Comparison of ENCODE assay signal across 8 mouse cellular contexts in genomic region chr17:28769875-28770421, GRCm38 (mm10). TPM values are rescaled to one million over a fixed set of nuclear protein-coding genes. Genes with fewer than 3 reads are reported as not detected.
DNase-seq lines count a peak whose midpoint lies in the region; ATAC-seq and TF ChIP-seq lines count a peak whose summit lies in the region.

No protein-coding gene starts in this region.

- H3K4me3 ChIP-seq in MEL (ENCODE audit: control insufficient read depth in 1 of 2, insufficient read depth in 1 of 2, low read depth in 2 of 2, low read length in 2 of 2), result peak overlapping the region; percentile 27 to 58; a peak in 3 of 4 replicates
- H3K4me3 ChIP-seq in embryonic fibroblast, embryonic 13.5 days (ENCODE audit: insufficient read depth, low read length), result peak overlapping the region; percentile 40; the same call in 1 of the 2 replicates
- peak overlapping the region; percentile 73 for H3K4me3 ChIP-seq in intestine, embryonic 16.5 days (ENCODE audit: low read length)
- H3K4me3 ChIP-seq in lung, embryonic 16.5 days (ENCODE audit: low read length), result peak overlapping the region; percentile 61
- H3K4me3 ChIP-seq in small intestine, adult 2 months (ENCODE audit: low read depth, low read length), result peak overlapping the region; percentile 93

- no peak overlapping the region for H3K27ac ChIP-seq in MEL (ENCODE audit: control insufficient read depth, low read depth, low read length)
- no peak overlapping the region for H3K27ac ChIP-seq in embryonic fibroblast, embryonic 13.5 days (ENCODE audit: insufficient read depth, low read length)
- H3K27ac ChIP-seq in intestine, embryonic 16.5 days (ENCODE audit: low read length), result peak overlapping the region; percentile 86
- H3K27ac ChIP-seq in lung, embryonic 16.5 days (ENCODE audit: low read length), result peak overlapping the region; percentile 57; the same call in 1 of the 2 replicates
- H3K27ac ChIP-seq in small intestine, adult 2 months (ENCODE audit: insufficient read depth, low read depth, low read length), result peak overlapping the region; percentile 84

- no peaks in the 10 kb centered on the region for H3K36me3 ChIP-seq in MEL (ENCODE audit: control insufficient read depth in 1 of 2, insufficient read depth in 2 of 2, low read length in 2 of 2)
- H3K36me3 ChIP-seq in intestine, embryonic 16.5 days (ENCODE audit: control insufficient read depth, insufficient read depth, low read length), result 0 out of 2 replicates have a peak, but pooled peaks cover 6% of the 10 kb centered on the region
- no peaks in the 10 kb centered on the region for H3K36me3 ChIP-seq in lung, embryonic 16.5 days (ENCODE audit: control insufficient read depth, insufficient read depth, low read length)
- peaks cover 12% of the 10 kb centered on the region for H3K36me3 ChIP-seq in small intestine, adult 2 months (ENCODE audit: control insufficient read depth, insufficient read depth, low read length)

- no peaks in the 10 kb centered on the region for H3K4me1 ChIP-seq in MEL (ENCODE audit: control insufficient read depth in 1 of 2, insufficient read depth in 2 of 2, low read length in 2 of 2)
- no peaks in the 10 kb centered on the region for H3K4me1 ChIP-seq in embryonic fibroblast, embryonic 13.5 days (ENCODE audit: control insufficient read depth, insufficient read depth, low read length)
- H3K4me1 ChIP-seq in intestine, embryonic 16.5 days (ENCODE audit: control insufficient read depth, insufficient read depth, low read length), result peaks cover 18% of the 10 kb centered on the region
- peaks cover 10% of the 10 kb centered on the region for H3K4me1 ChIP-seq in lung, embryonic 16.5 days (replicated peaks; ENCODE audit: control insufficient read depth, insufficient read depth, low read length)
- peaks cover 10% of the 10 kb centered on the region; the same call in 1 of the 2 replicates for H3K4me1 ChIP-seq in small intestine, adult 2 months (ENCODE audit: control insufficient read depth, insufficient read depth, insufficient read length, low read length)

- no peak for TF ChIP-seq RAD21 in MEL (IDR thresholded peaks at IDR 0.05; ENCODE audit: low read depth, low read length)

- H3K9me3 ChIP-seq in MEL (replicated peaks; ENCODE audit: insufficient read depth, low read length), result no peaks in the 10 kb centered on the region
- H3K9me3 ChIP-seq in intestine, embryonic 16.5 days (ENCODE audit: control insufficient read depth, low read length), result no peaks in the 10 kb centered on the region
- H3K9me3 ChIP-seq in lung, embryonic 16.5 days (ENCODE audit: control insufficient read depth, low read length), result peaks cover 2% of the 10 kb centered on the region; the same call in 1 of the 2 replicates

- peak; percentile 42 to 74 for DNase-seq in adrenal gland, adult (ENCODE audit: inconsistent age in 2 of 2, low spot score in 1 of 2)
- DNase-seq in adrenal gland, postnatal 4 days (ENCODE audit: low spot score in 2 of 2), result no peak
- peak; percentile 67 for DNase-seq in MEL (ENCODE audit: low read depth, low spot score)
- no peak for DNase-seq in layer of hippocampus, postnatal 36 days

- TF ChIP-seq EP300 in MEL (IDR thresholded peaks at IDR 0.05; ENCODE audit: low read depth in 1 of 2, low read length in 2 of 2), result no peak

- no peak for TF ChIP-seq CTCF in MEL (IDR thresholded peaks at IDR 0.05 in 2 of 3, conservative IDR thresholded peaks at IDR 0.05 in 1 of 3; ENCODE audit: control insufficient read depth in 1 of 3, insufficient read depth in 1 of 3, low read depth in 2 of 3, low read length in 3 of 3, poor library complexity in 1 of 3, severe bottlenecking in 1 of 3)
- no peak for TF ChIP-seq CTCF in embryonic fibroblast, embryonic 13.5 days (IDR thresholded peaks at IDR 0.05; ENCODE audit: borderline replicate concordance, insufficient read depth, low read length)
- no peak for TF ChIP-seq CTCF in small intestine, adult 2 months (IDR thresholded peaks at IDR 0.05; ENCODE audit: extremely low read depth, insufficient read length, insufficient replicate concordance, low read depth, low read length)

- H3K9ac ChIP-seq in MEL (ENCODE audit: control insufficient read depth, low read depth, low read length, poor library complexity, severe bottlenecking), result peak overlapping the region; percentile 74
- H3K9ac ChIP-seq in intestine, embryonic 16.5 days (ENCODE audit: low read depth, low read length), result peak overlapping the region; percentile 90
- peak overlapping the region; percentile 76 for H3K9ac ChIP-seq in lung, embryonic 16.5 days (ENCODE audit: low read length)

- H3K79me2 ChIP-seq in MEL (ENCODE audit: control insufficient read depth, insufficient read depth, low read length, poor library complexity), result no peaks in the 10 kb centered on the region

- ATAC-seq in intestine, embryonic 16.5 days, result peak; percentile 72
- ATAC-seq in lung, embryonic 16.5 days (ENCODE audit: low read depth), result peak; percentile 45

- TF ChIP-seq POLR2A in MEL (IDR thresholded peaks at IDR 0.05; ENCODE audit: control insufficient read depth in 1 of 2, insufficient read depth in 1 of 2, low read depth in 1 of 2, low read length in 2 of 2, poor library complexity in 1 of 2), result peak; percentile 11 to 25; a peak in 1 of 4 replicates
- TF ChIP-seq POLR2A in embryonic fibroblast, embryonic 13.5 days (IDR thresholded peaks at IDR 0.05; ENCODE audit: low read depth, low read length), result 0 out of 2 replicates have a peak, but pooled peaks have one; percentile 35
- 0 out of 2 replicates have a peak, but pooled peaks have one; percentile 27 for TF ChIP-seq POLR2A in small intestine, adult 2 months (IDR thresholded peaks at IDR 0.05; ENCODE audit: low read depth, low read length)

- H3K27me3 ChIP-seq in MEL (ENCODE audit: control insufficient read depth in 1 of 2, insufficient read depth in 2 of 2, low read length in 2 of 2), result no peaks in the 10 kb centered on the region
- no peaks in the 10 kb centered on the region for H3K27me3 ChIP-seq in intestine, embryonic 16.5 days (replicated peaks; ENCODE audit: control insufficient read depth, insufficient read depth, low read length)
- peaks cover 16% of the 10 kb centered on the region for H3K27me3 ChIP-seq in lung, embryonic 16.5 days (ENCODE audit: control insufficient read depth, insufficient read depth, low read depth, low read length)
- no peaks in the 10 kb centered on the region for H3K27me3 ChIP-seq in small intestine, adult 2 months (ENCODE audit: control insufficient read depth, insufficient read depth, low read length)

- peak overlapping the region; percentile 88 for H3K4me2 ChIP-seq in intestine, embryonic 16.5 days (ENCODE audit: low read depth, low read length)
- H3K4me2 ChIP-seq in lung, embryonic 16.5 days (ENCODE audit: low read depth, low read length), result peak overlapping the region; percentile 71

- WGBS in intestine, embryonic 16.5 days, result 3% methylated on average over 24 of the region's 24 CpGs
- 3% methylated on average over 24 of the region's 24 CpGs for WGBS in lung, embryonic 16.5 days
- 1% methylated on average over 24 of the region's 24 CpGs for WGBS in small intestine, adult 2 months

TF ChIP-seq in MEL, 35 proteins besides CTCF, POLR2A, EP300 and RAD21:
- TF ChIP-seq MAX (IDR thresholded peaks at IDR 0.05; ENCODE audit: low read length), result peak; percentile 42; the same call in 1 of the 2 replicates
- TF ChIP-seq BHLHE40 (IDR thresholded peaks at IDR 0.05; ENCODE audit: borderline replicate concordance, low read depth, low read length), result no peak
- TF ChIP-seq USF2 (IDR thresholded peaks at IDR 0.05; ENCODE audit: borderline replicate concordance in 1 of 2, insufficient read depth in 1 of 2, low read depth in 1 of 2, low read length in 2 of 2), result no peak
TF ChIP-seq in MEL: peak in this region for 1.

RNA-seq across cellular contexts. Expression of gene Mapk13, which starts 0.9 kb away (rescaled TPM):
- total RNA-seq in adrenal gland, postnatal 4 days (2021), result 10 to 100 TPM; 72.1 to 75.4 TPM
- 0.04 TPM in 1 of 2 replicates, not detected in the other for total RNA-seq in MEL (2012; rRNA removed)
- polyA plus RNA-seq in MEL (2012; ENCODE audit: insufficient read depth in 1 of 2, insufficient read length in 2 of 2, low read depth in 1 of 2, low replicate concordance in 2 of 2, missing spikeins in 1 of 2), result 1 to 10 TPM in 1 of 2 experiments, not detected in 1; 1.4 TPM
- polyA plus RNA-seq in embryonic fibroblast, embryonic 13.5 days (2011; ENCODE audit: insufficient read length, low read depth, missing spikeins), result 12.4 and 24.2 TPM in 2 replicates
- polyA plus RNA-seq in intestine, embryonic 16.5 days (2015; fragmentation: Nextera tagmentation; extraction: Ambion mirVana), result 259 and 260 TPM in 2 replicates
- 78.6 and 80.0 TPM in 2 replicates for polyA plus RNA-seq in lung, embryonic 16.5 days (2015; fragmentation: Nextera tagmentation; extraction: Ambion mirVana)
- polyA plus RNA-seq in small intestine, adult 2 months (2012; rRNA removed), result 108 and 266 TPM in 2 replicates
- 1 to 10 TPM in 1 of 2 experiments, under 1 TPM in 1; 0.60 to 1.1 TPM for total RNA-seq in layer of hippocampus, postnatal 36 days (2021)

RNA-seq across cellular contexts. Expression of gene Brpf3, which starts 30.9 kb away (rescaled TPM):
- total RNA-seq in adrenal gland, postnatal 4 days (2021), result 10 to 100 TPM; 81.7 to 89.0 TPM
- total RNA-seq in MEL (2012; rRNA removed), result 1.7 and 2.5 TPM in 2 replicates
- 10 to 100 TPM in 1 of 2 experiments, not detected in 1; 23.7 TPM for polyA plus RNA-seq in MEL (2012; ENCODE audit: insufficient read depth in 1 of 2, insufficient read length in 2 of 2, low read depth in 1 of 2, low replicate concordance in 2 of 2, missing spikeins in 1 of 2)
- polyA plus RNA-seq in embryonic fibroblast, embryonic 13.5 days (2011; ENCODE audit: insufficient read length, low read depth, missing spikeins), result 41.9 and 43.7 TPM in 2 replicates
- 16.6 and 21.4 TPM in 2 replicates for polyA plus RNA-seq in intestine, embryonic 16.5 days (2015; fragmentation: Nextera tagmentation; extraction: Ambion mirVana)
- polyA plus RNA-seq in lung, embryonic 16.5 days (2015; fragmentation: Nextera tagmentation; extraction: Ambion mirVana), result 9.5 and 10.6 TPM in 2 replicates
- 39.3 and 109 TPM in 2 replicates for polyA plus RNA-seq in small intestine, adult 2 months (2012; rRNA removed)
- 10 to 100 TPM; 39.4 to 45.4 TPM for total RNA-seq in layer of hippocampus, postnatal 36 days (2021)

RNA-seq across cellular contexts. Expression of gene AC170998.1, which starts 44.1 kb away (rescaled TPM):
- total RNA-seq in adrenal gland, postnatal 4 days (2021), result 1 to 10 TPM; 2.5 to 3.8 TPM
- total RNA-seq in MEL (2012; rRNA removed), result 0.42 and 0.92 TPM in 2 replicates
- polyA plus RNA-seq in MEL (2012; ENCODE audit: insufficient read depth in 1 of 2, insufficient read length in 2 of 2, low read depth in 1 of 2, low replicate concordance in 2 of 2, missing spikeins in 1 of 2), result under 1 TPM in 1 of 2 experiments, not detected in 1; 0.42 TPM
- polyA plus RNA-seq in embryonic fibroblast, embryonic 13.5 days (2011; ENCODE audit: insufficient read length, low read depth, missing spikeins), result 2.3 and 4.6 TPM in 2 replicates
- 2.1 TPM in 2 replicates for polyA plus RNA-seq in intestine, embryonic 16.5 days (2015; fragmentation: Nextera tagmentation; extraction: Ambion mirVana)
- polyA plus RNA-seq in lung, embryonic 16.5 days (2015; fragmentation: Nextera tagmentation; extraction: Ambion mirVana), result 2.7 and 3.2 TPM in 2 replicates
- 0.19 and 0.55 TPM in 2 replicates for polyA plus RNA-seq in small intestine, adult 2 months (2012; rRNA removed)
- 1 to 10 TPM; 1.4 to 1.8 TPM for total RNA-seq in layer of hippocampus, postnatal 36 days (2021)

Comparison
In these comparisons a context has a peak if more than half of its experiments do, and no peak if none do; other contexts are left out.
1. DNase-seq: peak in adrenal gland, adult (2 of 2) and MEL (single experiment); none in adrenal gland, postnatal 4 days (0 of 2) and layer of hippocampus, postnatal 36 days (0 of 2).
2. H3K27ac ChIP-seq: peak in intestine, embryonic 16.5 days (single experiment), lung, embryonic 16.5 days (single experiment) and small intestine, adult 2 months (single experiment); none in MEL (single experiment) and embryonic fibroblast, embryonic 13.5 days (single experiment).
3. H3K4me3 ChIP-seq: peak in every context shown above with its lines; median percentile 93 in small intestine, adult 2 months; 73 in intestine, embryonic 16.5 days; 61 in lung, embryonic 16.5 days; 42 in MEL; 40 in embryonic fibroblast, embryonic 13.5 days.
4. Peak in every context shown above with its lines, with median percentiles within 50 percentile points of each other: H3K9ac ChIP-seq and POLR2A ChIP-seq.